Mouse (Mus musculus) limb, embryonic 13.5 days (tissue): Measurements from ENCODE around the gene Spem1. TPM values are rescaled to one million over a fixed set of nuclear protein-coding genes. Genes with fewer than 3 reads are reported as not detected.
"Not testable (repeated sequence)": the region's sequence is repeated elsewhere in the genome, so short reads cannot be mapped to it uniquely, and the experiment has no call there.

Experiments used
- ATAC-seq: fragments of 200-750 bp; cut with Nextera tagmentation; 2 replicates; pipeline ENCODE4 v1.8.0; 2017; ENCODE audit warnings: low read depth, moderate number of reproducible peaks, moderate TSS enrichment; ENCODE audit not compliant: low FRiP score
- H3K27ac ChIP-seq: fragments of 300-500 bp; sonication (generic); 2 replicates; pipeline ENCODE4 v1.5.1; 2015; ENCODE audit warnings: inconsistent platforms, mild to moderate bottlenecking, moderate library complexity
- H3K27me3 ChIP-seq: fragments of 300-500 bp; sonication (generic); 2 replicates; pipeline ENCODE4 v1.6.1; 2015; ENCODE audit warnings: mild to moderate bottlenecking, inconsistent platforms
- H3K36me3 ChIP-seq: fragments of 300-500 bp; sonication (generic); 2 replicates; pipeline ENCODE4 v1.6.1; 2015; ENCODE audit warnings: inconsistent platforms, mild to moderate bottlenecking, moderate library complexity
- H3K4me1 ChIP-seq: fragments of 300-500 bp; sonication (generic); 2 replicates; pipeline ENCODE4 v1.6.1; 2015; ENCODE audit warnings: inconsistent platforms
- H3K4me2 ChIP-seq: fragments of 300-500 bp; sonication (generic); replicated peaks from 2 replicates; pipeline ENCODE4 v1.6.1; 2015; ENCODE audit warnings: inconsistent platforms, mild to moderate bottlenecking, moderate library complexity
- H3K4me3 ChIP-seq: fragments of 300-500 bp; sonication (generic); 2 replicates; pipeline ENCODE4 v1.5.1; 2015; ENCODE audit warnings: moderate library complexity, mild to moderate bottlenecking, inconsistent platforms
- H3K9ac ChIP-seq: fragments of 300-500 bp; sonication (generic); 2 replicates; pipeline ENCODE4 v1.6.1; 2015; ENCODE audit warnings: mild to moderate bottlenecking, inconsistent platforms
- H3K9me3 ChIP-seq: fragments of 300-500 bp; sonication (generic); 2 replicates; pipeline ENCODE4 v1.6.1; 2016; ENCODE audit warnings: inconsistent platforms
- WGBS: fragments of 180-500 bp; shearing (Covaris S2); methylation state at CpG from one replicate; pipeline ENCODE4 v1.1.7; 2015; 5-methylcytosine and 5-hydroxymethylcytosine counted together
- polyA plus RNA-seq: library from polyadenylated mRNA; unstranded; fragments of >200 nt; fragmentation: Nextera tagmentation; extraction: Ambion mirVana; gene quantifications from 2 replicates; pipeline ENCODE4 v1.2.1, GENCODE M21; 2015

Gene Spem1
- 0.18 and 0.24 TPM in 2 replicates for polyA plus RNA-seq

DNA sequence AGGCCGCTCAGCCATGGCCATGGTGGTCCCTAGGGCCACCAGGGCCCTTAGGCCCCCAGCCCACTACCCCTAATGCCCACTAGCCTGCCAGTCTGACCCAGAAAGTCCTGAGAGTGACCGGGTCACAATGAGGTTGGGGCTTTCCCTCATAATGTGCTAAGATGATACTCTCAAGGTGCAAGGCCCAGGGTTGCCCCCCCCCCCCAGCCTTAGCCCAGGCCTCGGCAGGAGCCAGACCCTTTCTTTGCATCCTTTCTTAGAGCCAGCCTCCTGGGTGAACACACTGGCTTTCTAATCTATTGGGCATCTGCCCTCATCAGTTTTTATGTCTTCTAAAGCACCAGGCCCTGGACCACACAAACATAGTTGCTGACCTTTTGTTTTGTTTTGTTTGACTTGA lies at the start of gene Spem1:
Gene Spem1, minus strand, starts transcription at position 101 of the 400 bp plus-strand sequence.
- WGBS = 86% methylated on average over 3 of the region's 3 CpGs
- H3K4me3 ChIP-seq = no peak within 1 kb of the TSS
- peaks cover 33% of the 10 kb centered on the region for H3K36me3 ChIP-seq
- H3K27me3 ChIP-seq = no peaks in the 10 kb centered on the region
- H3K9me3 ChIP-seq = peaks cover 16% of the 10 kb centered on the region; the same call in 1 of the 2 replicates
- no peaks in the 10 kb centered on the region for H3K4me1 ChIP-seq
- H3K27ac ChIP-seq = no peak within 1 kb of the TSS
- no peak for ATAC-seq
- no peak within 1 kb of the TSS for H3K9ac ChIP-seq
- no peak within 1 kb of the TSS for H3K4me2 ChIP-seq

DNA sequence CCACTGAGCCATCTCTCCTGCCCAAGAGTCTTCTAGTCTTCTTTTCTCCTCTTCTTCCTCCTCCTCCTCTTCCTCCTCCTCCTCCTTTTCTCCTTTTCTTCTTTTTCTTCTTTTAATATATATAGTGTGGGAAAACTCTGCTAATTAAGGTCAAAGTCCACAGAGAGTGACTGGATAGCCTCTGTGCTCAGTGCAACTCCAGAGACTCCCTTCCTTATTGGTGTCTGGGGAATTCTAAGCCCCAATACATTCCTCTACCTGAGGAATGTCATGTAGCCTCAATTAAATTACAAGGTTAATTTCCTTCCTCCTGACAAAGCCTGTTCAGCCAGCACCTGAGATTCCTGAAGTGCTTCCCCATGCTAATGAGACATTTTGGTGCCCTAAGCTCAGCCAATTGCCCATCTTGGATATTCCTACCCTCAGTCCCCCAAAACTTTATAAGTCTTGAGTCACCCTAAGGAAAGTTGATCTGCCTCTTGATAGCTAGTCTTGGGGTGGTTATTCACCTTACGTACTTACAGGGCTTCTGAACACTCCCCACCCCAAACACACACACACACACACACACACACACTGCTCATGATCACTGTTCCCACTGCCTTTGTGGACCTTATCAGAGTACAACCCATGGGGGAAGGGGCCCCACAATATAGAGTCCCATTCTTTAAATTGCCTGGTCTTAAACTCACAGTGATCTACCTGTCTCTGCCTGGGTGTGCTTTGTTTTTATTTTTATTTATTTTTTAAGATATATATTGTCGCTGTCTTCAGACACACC lies 48.5 kb upstream of the Spem1 start:
- Histone ChIP-seq H3K4me2 (no peak overlapping the region), H3K4me1 (0 out of 2 replicates have a peak, but pooled peaks cover 4% of the 10 kb centered on the region), H3K4me3 (no peak overlapping the region), H3K36me3 (no peaks in the 10 kb centered on the region), H3K27ac (no peak overlapping the region), H3K9me3 (no peaks in the 10 kb centered on the region), H3K9ac (no peak overlapping the region), H3K27me3 (0 out of 2 replicates have a peak, but pooled peaks cover 12% of the 10 kb centered on the region)
- no peak for ATAC-seq
- WGBS = 80% methylated on average over 2 of the region's 2 CpGs

DNA sequence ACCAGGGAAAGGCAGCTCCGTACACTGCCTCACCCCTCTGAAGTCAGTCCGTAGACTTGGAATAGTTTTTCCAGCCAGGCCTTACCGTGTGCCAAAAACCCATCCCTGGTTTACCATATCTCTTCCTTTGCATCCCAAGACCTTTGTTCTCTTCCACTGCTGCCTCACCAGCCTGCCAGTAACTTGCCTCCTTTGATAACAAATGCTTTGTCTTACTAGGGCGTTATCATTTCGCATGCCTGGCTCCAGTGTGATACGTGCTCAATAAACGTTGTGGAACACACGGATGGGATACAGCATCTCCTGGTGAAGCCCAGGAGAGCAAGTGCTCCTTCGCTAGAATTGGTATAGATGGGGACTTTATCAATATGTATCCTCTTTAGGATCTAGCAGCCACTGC lies 45.4 kb upstream of the Spem1 start:
- 0 out of 2 replicates have a peak, but pooled peaks cover 12% of the 10 kb centered on the region for H3K27me3 ChIP-seq
- no peaks in the 10 kb centered on the region for H3K9me3 ChIP-seq
- H3K27ac ChIP-seq = no peak overlapping the region
- no peak overlapping the region for H3K4me2 ChIP-seq
- no peak for ATAC-seq
- H3K4me1 ChIP-seq = 0 out of 2 replicates have a peak, but pooled peaks cover 4% of the 10 kb centered on the region
- 77% methylated on average over 9 of the region's 9 CpGs for WGBS
- H3K36me3 ChIP-seq = no peaks in the 10 kb centered on the region
- 0 out of 2 replicates have a peak overlapping the region, but pooled peaks have one; percentile 15 for H3K9ac ChIP-seq
- H3K4me3 ChIP-seq = no peak overlapping the region

DNA sequence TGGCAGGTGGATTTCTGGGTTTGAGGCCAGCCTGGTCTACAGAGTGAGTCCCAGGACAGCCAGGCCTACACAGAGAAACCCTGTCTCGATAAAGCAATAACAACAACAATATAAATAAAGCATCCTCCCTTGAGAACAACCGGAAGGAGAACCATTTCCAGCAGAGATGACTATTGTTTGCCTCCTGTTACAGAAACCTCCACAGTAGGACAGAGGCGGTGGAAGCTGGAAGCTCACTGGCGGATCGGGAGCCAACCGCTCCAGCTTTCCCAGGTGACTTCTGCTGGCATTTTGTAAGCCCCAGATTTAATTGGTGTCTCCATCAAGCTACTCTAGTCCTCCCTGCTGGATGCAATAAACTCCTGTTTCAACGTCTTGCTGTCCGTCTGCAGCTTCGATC lies 43.6 kb upstream of the Spem1 start:
- 0 out of 2 replicates have a peak, but pooled peaks cover 4% of the 10 kb centered on the region for H3K4me1 ChIP-seq
- H3K27me3 ChIP-seq = 0 out of 2 replicates have a peak, but pooled peaks cover 14% of the 10 kb centered on the region
- H3K4me3 ChIP-seq = no peak overlapping the region
- 80% methylated on average over 9 of the region's 9 CpGs for WGBS
- no peak overlapping the region for H3K4me2 ChIP-seq
- no peak overlapping the region for H3K27ac ChIP-seq
- H3K9me3 ChIP-seq = no peaks in the 10 kb centered on the region
- ATAC-seq = no peak
- H3K36me3 ChIP-seq = no peaks in the 10 kb centered on the region
- no peak overlapping the region for H3K9ac ChIP-seq

DNA sequence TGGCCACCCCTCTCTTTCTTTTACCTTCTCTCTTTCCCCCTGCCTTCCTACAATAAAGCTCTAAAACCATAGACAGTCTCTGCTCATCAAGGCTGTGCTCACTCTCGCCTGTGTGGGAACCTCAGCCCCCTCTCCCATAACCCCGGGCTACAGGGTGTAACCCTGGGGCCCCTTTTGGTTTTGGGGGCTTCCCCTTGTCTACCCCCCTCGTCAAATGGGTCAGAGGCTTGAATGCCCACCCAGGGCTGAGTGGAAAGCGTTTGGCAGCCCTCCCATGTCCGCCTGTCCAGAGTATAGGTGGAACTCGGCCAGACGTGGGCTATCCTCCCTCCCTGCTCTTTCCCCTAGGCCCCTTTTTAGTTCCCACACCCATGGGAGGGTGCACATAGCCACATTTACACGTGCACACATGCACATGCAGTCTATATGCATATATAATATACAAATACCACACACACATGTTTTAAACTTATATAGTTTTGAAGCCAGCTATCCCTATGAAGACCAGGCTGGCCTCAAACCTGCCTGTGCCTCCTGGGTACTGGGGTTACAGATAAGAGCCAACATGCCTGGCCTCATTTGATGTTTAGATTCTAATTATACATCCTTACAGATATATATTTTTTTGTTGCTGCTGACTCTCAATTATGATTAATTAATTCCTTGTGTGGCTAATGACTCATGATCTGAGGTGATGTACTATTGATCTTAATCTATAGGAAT lies 42.3 kb upstream of the Spem1 start:
- Histone ChIP-seq H3K4me3 (no peak overlapping the region), H3K9ac (no peak overlapping the region), H3K4me1 (no peaks in the 10 kb centered on the region), H3K9me3 (no peaks in the 10 kb centered on the region), H3K27ac (no peak overlapping the region), H3K4me2 (no peak overlapping the region), H3K36me3 (no peaks in the 10 kb centered on the region), H3K27me3 (peaks cover 24% of the 10 kb centered on the region)
- 51% methylated on average over 8 of the region's 8 CpGs for WGBS
- no peak for ATAC-seq

DNA sequence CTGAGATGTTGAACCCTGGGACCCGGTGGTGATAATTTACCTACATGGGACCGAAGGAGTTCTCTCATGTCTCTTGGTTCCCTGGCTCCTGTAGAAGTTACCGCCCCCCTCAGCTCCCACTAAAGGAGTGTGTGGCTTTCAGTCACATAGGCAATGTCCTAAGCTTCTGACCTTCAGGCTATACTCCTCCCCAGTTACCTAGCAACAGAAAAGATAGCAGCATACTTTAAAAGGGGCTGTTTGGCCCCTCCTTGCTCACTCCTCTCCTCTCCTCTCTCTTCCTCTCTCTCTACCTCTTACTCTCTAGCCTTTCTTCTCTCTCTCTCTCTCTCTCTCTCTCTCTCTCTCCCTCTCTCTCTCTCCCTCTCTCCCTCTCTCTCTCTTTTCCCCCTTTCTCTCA lies 41.7 kb upstream of the Spem1 start:
- not testable (repeated sequence) for H3K27ac ChIP-seq

DNA sequence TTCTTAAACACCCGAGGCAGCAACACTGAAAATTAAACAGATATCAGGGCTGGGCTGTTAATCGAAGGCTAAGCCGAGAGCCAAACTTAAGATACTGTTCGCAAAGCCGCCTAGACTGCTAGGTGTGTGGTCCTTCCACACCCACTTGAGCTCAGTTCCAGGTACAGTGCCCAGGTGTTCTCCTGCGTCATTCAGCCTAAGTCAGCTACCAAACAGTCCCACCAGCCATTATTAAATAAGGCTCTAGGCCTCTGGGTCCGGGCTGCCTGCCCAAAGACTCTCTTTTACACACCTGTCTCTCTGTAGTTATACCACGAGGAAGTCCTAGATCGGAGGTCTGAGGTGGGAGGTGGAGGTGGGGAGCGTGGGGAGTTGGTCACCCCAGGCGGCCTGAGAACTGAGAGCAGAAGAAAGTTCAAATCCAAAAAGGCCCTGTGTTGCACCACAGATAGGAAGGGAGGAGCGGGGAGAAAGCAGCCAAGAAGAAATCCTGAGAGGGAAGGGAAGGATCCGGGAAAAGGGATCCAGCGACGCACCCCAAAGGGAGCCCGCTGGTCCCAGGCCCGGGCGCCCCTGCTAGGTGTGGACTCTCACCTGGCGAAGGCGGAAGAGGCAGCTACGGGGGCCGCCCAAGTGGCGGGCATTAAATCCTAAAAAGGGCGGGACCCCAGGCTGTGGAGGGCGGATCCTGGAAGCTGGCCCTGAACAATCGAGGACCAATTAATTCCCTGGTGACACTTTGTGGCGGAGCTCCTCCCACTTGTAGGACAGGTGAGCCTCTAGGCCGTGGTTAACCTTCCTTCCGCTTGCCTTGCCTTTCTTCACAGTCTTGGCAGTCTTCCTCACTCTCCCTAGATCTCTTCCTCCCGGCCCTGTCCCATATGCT lies 36.4 kb upstream of the Spem1 start, which contains the start of gene Tnk1:
Gene Tnk1, minus strand, starts transcription at position 618 of the 886 bp plus-strand sequence.
- H3K4me3 ChIP-seq = peak within 1 kb of the TSS; percentile 17
- peaks cover 44% of the 10 kb centered on the region for H3K27me3 ChIP-seq
- H3K9me3 ChIP-seq = no peaks in the 10 kb centered on the region
- no peaks in the 10 kb centered on the region for H3K36me3 ChIP-seq
- H3K4me2 ChIP-seq = peak within 1 kb of the TSS; percentile 25; the same call in 1 of the 2 replicates
- no peak within 1 kb of the TSS for H3K27ac ChIP-seq
- WGBS = 19% methylated on average over 30 of the region's 30 CpGs
- H3K4me1 ChIP-seq = peaks cover 15% of the 10 kb centered on the region; the same call in 1 of the 2 replicates
- H3K9ac ChIP-seq = 0 out of 2 replicates have a peak within 1 kb of the TSS, but pooled peaks have one; percentile 19
- ATAC-seq = no peak

More for the DNA sequence above, 41.7 kb upstream of the Spem1 start:
- H3K36me3 ChIP-seq, H3K4me3 ChIP-seq, H3K4me2 ChIP-seq, H3K4me1 ChIP-seq, ATAC-seq, H3K9me3 ChIP-seq, H3K9ac ChIP-seq: not testable (repeated sequence)
- H3K27me3 ChIP-seq = peaks cover 27% of the 10 kb centered on the region
- WGBS = 80% methylated on average over 3 of the region's 3 CpGs

DNA sequence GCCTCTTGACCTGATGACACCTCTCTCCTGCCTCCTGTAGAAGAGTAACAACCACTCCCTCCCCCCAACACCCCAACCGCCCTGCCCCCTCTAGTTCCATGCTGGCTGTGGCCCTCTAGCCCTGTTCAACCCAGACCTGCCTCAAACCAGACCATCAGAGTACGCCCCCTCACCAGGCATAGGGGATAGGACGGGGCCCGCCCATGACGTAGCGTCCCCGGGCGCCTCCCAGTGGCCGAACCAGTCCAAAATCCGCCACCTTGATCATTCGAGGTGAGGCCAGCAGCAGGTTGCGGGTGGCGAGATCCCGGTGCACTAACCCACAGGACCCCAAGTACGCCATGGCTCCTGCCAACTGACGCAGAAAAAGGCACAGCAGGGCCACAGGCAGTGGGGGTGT lies 33.4 kb upstream of the Spem1 start:
- peaks cover 41% of the 10 kb centered on the region for H3K27me3 ChIP-seq
- ATAC-seq = no peak; the same call in 1 of the 2 replicates
- H3K36me3 ChIP-seq = peaks cover 21% of the 10 kb centered on the region
- H3K27ac ChIP-seq = no peak overlapping the region
- peaks cover 23% of the 10 kb centered on the region for H3K4me1 ChIP-seq
- H3K4me2 ChIP-seq = peak overlapping the region; percentile 15; the same call in 1 of the 2 replicates
- H3K9me3 ChIP-seq = no peaks in the 10 kb centered on the region
- no peak overlapping the region for H3K9ac ChIP-seq
- WGBS = 20% methylated on average over 16 of the region's 16 CpGs
- no peak overlapping the region for H3K4me3 ChIP-seq

DNA sequence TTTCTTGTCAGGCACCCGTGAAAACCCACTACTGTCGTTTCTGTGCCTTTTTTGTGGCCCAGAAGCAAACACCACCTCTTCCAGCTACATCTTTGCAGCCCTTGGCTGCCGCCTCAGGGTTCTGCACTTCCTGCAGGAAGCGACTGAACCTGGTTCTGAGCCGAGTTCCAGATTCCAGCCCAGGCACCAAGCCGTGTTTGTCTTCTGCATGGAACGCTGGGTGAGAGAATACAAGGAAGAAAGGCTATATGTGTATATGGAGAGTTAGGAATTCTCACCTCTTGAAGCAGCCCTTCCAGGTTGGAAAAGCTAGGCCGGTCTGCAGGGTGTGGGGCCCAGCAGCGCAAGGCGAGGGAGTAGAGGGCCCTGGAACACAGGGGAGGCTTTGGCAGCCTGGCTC lies 32.7 kb upstream of the Spem1 start:
- H3K4me3 ChIP-seq = no peak overlapping the region
- peaks cover 28% of the 10 kb centered on the region for H3K36me3 ChIP-seq
- WGBS = 77% methylated on average over 10 of the region's 10 CpGs
- H3K27me3 ChIP-seq = peaks cover 34% of the 10 kb centered on the region
- H3K9ac ChIP-seq = no peak overlapping the region
- ATAC-seq = no peak
- no peak overlapping the region for H3K4me2 ChIP-seq
- H3K9me3 ChIP-seq = no peaks in the 10 kb centered on the region
- H3K4me1 ChIP-seq = peaks cover 29% of the 10 kb centered on the region
- no peak overlapping the region; the same call in 1 of the 2 replicates for H3K27ac ChIP-seq

DNA sequence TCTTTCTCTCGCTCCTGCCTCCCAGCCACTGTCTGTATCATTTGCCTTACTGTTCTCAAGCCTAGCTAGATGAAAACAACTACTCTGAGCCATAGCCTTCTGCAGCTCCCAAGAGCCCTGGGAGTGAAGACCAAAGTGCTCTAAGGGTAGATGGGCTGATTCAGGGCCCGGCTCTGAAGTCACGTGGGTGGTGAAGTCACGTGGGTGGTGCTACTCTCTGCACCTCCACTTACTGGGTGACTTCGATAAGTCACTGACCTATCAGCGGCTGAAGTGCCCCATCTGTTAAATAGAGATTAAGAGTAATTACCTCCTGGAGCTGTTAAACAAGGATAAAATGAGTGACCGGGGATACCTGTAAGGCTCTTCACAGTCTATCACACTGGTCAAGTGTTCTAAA lies 32.0 kb upstream of the Spem1 start:
- no peaks in the 10 kb centered on the region for H3K9me3 ChIP-seq
- peaks cover 29% of the 10 kb centered on the region for H3K4me1 ChIP-seq
- no peak overlapping the region for H3K4me3 ChIP-seq
- peaks cover 28% of the 10 kb centered on the region for H3K27me3 ChIP-seq
- ATAC-seq = no peak
- no peak overlapping the region for H3K9ac ChIP-seq
- no peak overlapping the region for H3K4me2 ChIP-seq
- peaks cover 35% of the 10 kb centered on the region for H3K36me3 ChIP-seq
- 66% methylated on average over 7 of the region's 7 CpGs for WGBS
- no peak overlapping the region; the same call in 1 of the 2 replicates for H3K27ac ChIP-seq

DNA sequence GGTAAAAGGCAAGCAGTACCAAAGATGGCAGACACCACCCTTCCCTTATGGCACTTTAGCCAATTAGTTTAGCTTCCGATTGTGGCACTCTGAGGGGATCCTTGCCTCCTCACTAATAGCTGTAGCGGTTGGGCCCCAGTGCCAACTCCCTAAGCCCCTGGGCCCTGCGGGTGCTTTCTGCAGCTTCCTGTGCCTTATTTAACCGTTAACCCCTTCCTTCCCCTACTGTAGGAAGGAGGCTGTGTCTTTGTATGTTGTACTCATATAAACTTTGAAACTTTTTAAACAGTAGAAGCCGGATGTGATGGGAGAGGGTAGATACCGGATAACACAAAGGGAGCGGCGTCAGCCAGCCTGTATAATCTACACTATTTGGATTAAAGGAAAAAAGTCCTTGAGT lies 28.8 kb upstream of the Spem1 start:
- peaks cover 35% of the 10 kb centered on the region for H3K4me1 ChIP-seq
- ATAC-seq = no peak
- 68% methylated on average over 8 of the region's 8 CpGs for WGBS
- H3K36me3 ChIP-seq = peaks cover 49% of the 10 kb centered on the region
- H3K9me3 ChIP-seq = no peaks in the 10 kb centered on the region
- no peak overlapping the region for H3K27ac ChIP-seq
- H3K4me2 ChIP-seq = no peak overlapping the region
- H3K4me3 ChIP-seq = peak overlapping the region; percentile 1; the same call in 1 of the 2 replicates
- H3K27me3 ChIP-seq = no peaks in the 10 kb centered on the region
- no peak overlapping the region for H3K9ac ChIP-seq
